Mouse (Mus musculus) brain, embryonic 14.5 days (tissue): ENCODE measurements around the gene Exoc1.

Experiments
- CTCF ChIP-seq: fragments of 200-500 bp; IDR thresholded peaks from 2 replicates; pipeline ENCODE4 v1.5.1; 2012; ENCODE audit warnings: inconsistent platforms, mild to moderate bottlenecking, moderate library complexity, borderline replicate concordance; ENCODE audit not compliant: insufficient read depth, insufficient read length; ENCODE audit errors: extremely low read depth
- POLR2A ChIP-seq: fragments of 200-500 bp; IDR thresholded peaks from 2 replicates; pipeline ENCODE4 v1.6.1; 2012; ENCODE audit warnings: mild to moderate bottlenecking, inconsistent platforms, borderline replicate concordance; ENCODE audit not compliant: poor library complexity, insufficient read depth, insufficient read length, severe bottlenecking; ENCODE audit errors: extremely low read depth

GRCm38 (mm10) chr5:76588551-76589283, 59.6 kb downstream of the Exoc1 start, which contains the start of gene Cep135:
- TF ChIP-seq CTCF (peak; percentile 88), POLR2A (peak; percentile 12; the same call in 1 of the 2 replicates)
